Mouse (Mus musculus) midbrain, postnatal 0 days (tissue): Measurements from ENCODE around the gene Gm9887. TPM values are rescaled to one million over a fixed set of nuclear protein-coding genes. Genes with fewer than 3 reads are reported as not detected.

Experiments used
- ATAC-seq: fragments of 200-750 bp; cut with Nextera tagmentation; 2 replicates; pipeline ENCODE4 v1.8.0; 2017; ENCODE audit warnings: moderate number of reproducible peaks, mild to moderate bottlenecking, moderate TSS enrichment, moderate library complexity; ENCODE audit not compliant: low FRiP score
- DNase-seq: peaks from one replicate; pipeline ENCODE4 v3.0.0-alpha.2; 2015; ENCODE audit warnings: low spot score
- H3K27ac ChIP-seq: fragments of 300-500 bp; sonication (generic); 2 replicates; pipeline ENCODE4 v1.5.1; 2014; ENCODE audit warnings: low read depth, mild to moderate bottlenecking, low read length, mixed read lengths
- H3K27me3 ChIP-seq: fragments of 300-500 bp; sonication (generic); 2 replicates; pipeline ENCODE4 v1.6.1; 2014; ENCODE audit warnings: low read length, control low read depth, mixed read lengths; ENCODE audit not compliant: insufficient read depth
- H3K36me3 ChIP-seq: fragments of 300-500 bp; sonication (generic); 2 replicates; pipeline ENCODE4 v1.6.1; 2014; ENCODE audit warnings: low read length, control low read depth, mixed read lengths; ENCODE audit not compliant: insufficient read depth
- H3K4me1 ChIP-seq: fragments of 300-500 bp; sonication (generic); 2 replicates; pipeline ENCODE4 v1.6.1; 2014; ENCODE audit warnings: mild to moderate bottlenecking, control low read depth, antibody characterized with exemption, low read length, mixed read lengths; ENCODE audit not compliant: insufficient read depth
- H3K4me2 ChIP-seq: fragments of 300-500 bp; sonication (generic); 2 replicates; pipeline ENCODE4 v1.6.1; 2014; ENCODE audit warnings: low read depth, mild to moderate bottlenecking, low read length, mixed read lengths; ENCODE audit not compliant: poor library complexity, severe bottlenecking
- H3K4me3 ChIP-seq: fragments of 300-500 bp; sonication (generic); 2 replicates; pipeline ENCODE4 v1.5.1; 2014; ENCODE audit warnings: low read depth, mild to moderate bottlenecking, low read length, moderate library complexity
- H3K9ac ChIP-seq: fragments of 300-500 bp; sonication (generic); replicated peaks from 2 replicates; pipeline ENCODE4 v1.6.1; 2014; ENCODE audit warnings: mild to moderate bottlenecking, low read length, moderate library complexity, mixed read lengths; ENCODE audit not compliant: poor library complexity, severe bottlenecking
- H3K9me3 ChIP-seq: fragments of 300-500 bp; sonication (generic); 2 replicates; pipeline ENCODE4 v1.6.1; 2016; ENCODE audit warnings: low read length, control low read depth
- CTCF ChIP-seq: IDR thresholded peaks from 2 replicates; pipeline ENCODE4 v1.5.1; 2016; ENCODE audit warnings: antibody characterized with exemption, mild to moderate bottlenecking
- WGBS: fragments of 180-500 bp; shearing (Covaris S2); extraction: QIAGEN DNeasy Blood & Tissue Kit; methylation state at CpG from one replicate; pipeline ENCODE4 v1.1.7; 2014; 5-methylcytosine and 5-hydroxymethylcytosine counted together
- polyA plus RNA-seq: library from polyadenylated mRNA; unstranded; fragments of >200 nt; fragmentation: Nextera tagmentation; extraction: Ambion mirVana; gene quantifications from 2 replicates; pipeline ENCODE4 v1.2.1, GENCODE M21; 2015
- total RNA-seq: library from RNA; depleted of rRNA; stranded (reverse); fragments of >200 nt; gene quantifications from 2 replicates; pipeline ENCODE4 v1.2.3, GENCODE M21; 2014

The Gm9887 gene
- total and polyA plus RNA-seq, 2 experiments from 2014 or later, result 1.0 TPM; not detected in 1

GRCm38 (mm10) chr12:69402100-69402499, 29.8 kb upstream of the Gm9887 start:
- Histone ChIP-seq H3K4me1 (no peaks in the 10 kb centered on the region), H3K4me3 (no peak overlapping the region), H3K9ac (no peak overlapping the region), H3K9me3 (no peaks in the 10 kb centered on the region), H3K4me2 (no peak overlapping the region), H3K36me3 (no peaks in the 10 kb centered on the region), H3K27me3 (no peaks in the 10 kb centered on the region), H3K27ac (no peak overlapping the region)
- DNase-seq (no peak), ATAC-seq (no peak)
- no peak for TF ChIP-seq CTCF
- WGBS, result 59% methylated on average over 9 of the region's 9 CpGs

- no peak overlapping the region for H3K4me2 ChIP-seq
- 34% methylated on average over 2 of the region's 2 CpGs for WGBS
- TF ChIP-seq CTCF, result no peak
These were observed 28.6 kb upstream of the Gm9887 start for GRCm38 (mm10) chr12:69400871-69401286.

GRCm38 (mm10) chr12:69400367-69400766, 28.1 kb upstream of the Gm9887 start:
- Histone ChIP-seq H3K4me3 (no peak overlapping the region), H3K27ac (no peak overlapping the region), H3K27me3 (no peaks in the 10 kb centered on the region), H3K9ac (no peak overlapping the region), H3K4me1 (no peaks in the 10 kb centered on the region), H3K4me2 (no peak overlapping the region), H3K36me3 (no peaks in the 10 kb centered on the region), H3K9me3 (no peaks in the 10 kb centered on the region)
- WGBS, result 82% methylated on average over 4 of the region's 4 CpGs
- ATAC-seq (no peak), DNase-seq (no peak)
- TF ChIP-seq CTCF, result no peak

More at GRCm38 (mm10) chr12:69400871-69401286, 28.6 kb upstream of the Gm9887 start:
- Histone ChIP-seq H3K27ac (no peak overlapping the region), H3K4me1 (no peaks in the 10 kb centered on the region), H3K36me3 (no peaks in the 10 kb centered on the region), H3K9me3 (no peaks in the 10 kb centered on the region), H3K27me3 (no peaks in the 10 kb centered on the region), H3K4me3 (no peak overlapping the region), H3K9ac (no peak overlapping the region)
- ATAC-seq, result no peak
- DNase-seq, result no peak

GRCm38 (mm10) chr12:69394456-69394855, 22.2 kb upstream of the Gm9887 start:
- H3K4me1 ChIP-seq, result no peaks in the 10 kb centered on the region
- H3K9ac ChIP-seq, result no peak overlapping the region
- ATAC-seq, result no peak
- peak; percentile 70 for DNase-seq
- H3K27ac ChIP-seq, result no peak overlapping the region
- TF ChIP-seq CTCF, result no peak
- WGBS, result 84% methylated on average over 6 of the region's 6 CpGs
- no peaks in the 10 kb centered on the region for H3K27me3 ChIP-seq
- H3K9me3 ChIP-seq, result no peaks in the 10 kb centered on the region
- H3K36me3 ChIP-seq, result no peaks in the 10 kb centered on the region
- no peak overlapping the region for H3K4me2 ChIP-seq
- no peak overlapping the region for H3K4me3 ChIP-seq

DNA sequence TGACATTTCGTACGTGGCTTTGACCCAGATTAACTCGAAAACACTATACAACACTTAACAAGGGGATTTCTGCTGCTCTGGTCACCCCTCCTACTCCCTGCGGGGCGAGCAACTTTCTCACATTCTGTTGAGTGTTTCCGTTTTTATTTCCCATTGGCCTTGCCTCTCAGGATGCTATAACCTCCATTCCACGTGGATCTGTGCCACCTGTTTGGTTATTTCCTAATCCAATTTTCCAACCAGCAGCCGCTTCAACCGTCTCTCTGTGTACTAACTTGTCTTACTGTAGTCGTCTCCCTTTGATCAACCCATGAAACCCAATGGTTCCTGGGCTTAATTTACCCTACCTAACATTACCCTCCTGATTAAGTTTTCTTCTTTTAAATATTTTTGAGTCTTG, 20.8 kb upstream of the Gm9887 start:
- no peak for ATAC-seq
- no peaks in the 10 kb centered on the region for H3K9me3 ChIP-seq
- no peak overlapping the region for H3K9ac ChIP-seq
- H3K27ac ChIP-seq, result no peak overlapping the region
- no peaks in the 10 kb centered on the region for H3K36me3 ChIP-seq
- H3K4me2 ChIP-seq, result no peak overlapping the region
- no peak for DNase-seq
- no peaks in the 10 kb centered on the region for H3K4me1 ChIP-seq
- no peak for TF ChIP-seq CTCF
- 76% methylated on average over 10 of the region's 10 CpGs for WGBS
- no peaks in the 10 kb centered on the region for H3K27me3 ChIP-seq
- H3K4me3 ChIP-seq, result no peak overlapping the region

DNA sequence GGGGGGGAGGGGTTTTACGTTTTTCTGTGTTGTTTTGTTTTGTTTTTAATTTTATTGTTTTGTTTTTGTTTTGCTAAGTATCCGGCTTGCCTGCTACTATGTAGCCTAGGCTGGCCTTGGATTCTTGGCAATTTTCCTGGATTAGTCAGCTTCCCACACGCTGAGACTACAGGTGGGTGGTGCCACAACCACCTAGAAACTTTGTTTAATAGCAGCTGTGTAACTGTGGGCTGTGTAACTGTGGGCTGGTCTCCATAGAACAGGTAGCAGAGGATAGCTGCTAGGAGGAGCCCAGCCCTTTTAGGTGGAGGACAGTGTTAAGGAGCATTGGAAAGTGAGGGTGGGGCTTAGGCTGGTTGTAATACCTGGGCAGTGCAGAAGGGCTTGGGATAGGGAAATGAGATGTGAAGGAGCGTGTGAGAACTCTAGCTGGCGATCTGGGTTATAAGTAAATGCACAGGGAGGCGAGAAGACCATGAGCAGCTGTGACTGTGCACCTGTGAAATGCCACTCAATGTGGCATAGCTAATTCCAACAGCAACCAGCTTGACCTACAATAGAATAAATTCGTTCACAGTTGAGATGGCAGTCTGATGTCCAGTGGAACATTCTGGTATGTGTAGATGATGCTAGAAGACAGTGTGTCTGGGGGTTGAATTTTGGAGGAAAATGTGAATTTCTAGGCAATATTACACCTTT, 17.9 kb upstream of the Gm9887 start:
- Histone ChIP-seq H3K9me3 (no peaks in the 10 kb centered on the region), H3K4me3 (no peak overlapping the region), H3K36me3 (no peaks in the 10 kb centered on the region), H3K4me1 (no peaks in the 10 kb centered on the region), H3K27ac (no peak overlapping the region), H3K27me3 (no peaks in the 10 kb centered on the region), H3K4me2 (no peak overlapping the region), H3K9ac (no peak overlapping the region)
- TF ChIP-seq CTCF, result no peak
- ATAC-seq, result no peak
- WGBS, result 80% methylated on average over 7 of the region's 7 CpGs
- DNase-seq, result no peak
